Comparison of ENCODE assay signal across 8 mouse cellular contexts in the genomic region with DNA sequence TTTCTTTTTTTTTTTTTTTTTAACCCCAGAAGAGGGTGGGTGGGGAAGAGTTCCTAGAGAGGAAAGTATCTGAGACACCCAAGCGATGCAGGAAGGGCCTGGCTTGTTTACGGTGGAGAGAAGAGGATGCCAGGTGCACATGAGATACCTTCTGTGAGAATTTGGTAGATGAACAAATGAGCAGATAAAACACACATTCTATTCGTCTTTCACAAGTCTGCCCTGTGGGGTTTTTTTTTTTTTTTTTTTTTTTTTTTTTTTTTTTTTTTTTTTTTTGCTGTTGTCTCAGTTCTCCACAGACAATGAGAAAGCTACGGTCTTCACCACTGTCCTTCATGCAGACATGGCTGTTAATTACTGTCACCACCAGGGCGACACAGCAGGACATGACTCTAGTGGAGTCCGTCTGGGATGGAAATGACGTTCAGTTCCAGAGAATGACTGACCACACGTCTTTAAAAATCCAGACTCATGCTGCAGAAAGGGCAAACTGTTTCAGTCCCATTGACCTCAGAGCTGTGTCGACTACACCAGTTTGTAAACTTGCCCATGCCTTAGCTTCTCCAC.
DNase-seq lines count a peak whose midpoint lies in the region; ATAC-seq lines count a peak whose summit lies in the region.

No protein-coding gene starts in this region.

- no peak overlapping the region for H3K9ac ChIP-seq in forebrain, embryonic 16.5 days (replicated peaks; ENCODE audit: low read depth, low read length)
- H3K9ac ChIP-seq in midbrain, embryonic 11.5 days (ENCODE audit: low read length) = no peak overlapping the region

- 17% methylated on average over 9 of the region's 9 CpGs for WGBS in heart, embryonic 10.5 days
- WGBS in forebrain, embryonic 16.5 days = 13% methylated on average over 9 of the region's 9 CpGs
- WGBS in midbrain, embryonic 11.5 days = 18% methylated on average over 9 of the region's 9 CpGs

- intact Hi-C loops in heart, postnatal 14 days (cut with DNase I) = loop anchor here (1.0 to 5.0 kb wide), 3 partner anchors 234 to 363 kb away; no protein-coding TSS in a partner anchor
- intact Hi-C loops in left cerebral cortex, postnatal 14 days (cut with DNase I) = loop anchor here (2.0 to 5.0 kb wide), 3 partner anchors 234 to 364 kb away; a partner anchor contains a TSS

- no peak for ATAC-seq in forebrain, embryonic 16.5 days
- ATAC-seq in midbrain, embryonic 11.5 days (ENCODE audit: low FRiP score) = 0 out of 2 replicates have a peak, but pooled peaks have one; percentile 61
- ATAC-seq in megakaryocyte-erythroid progenitor cell, adult 5-6 weeks (replicated peaks; ENCODE audit: low FRiP score, low TSS enrichment, poor library complexity, severe bottlenecking) = no peak

- no peak overlapping the region for H3K27ac ChIP-seq in heart, embryonic 10.5 days
- H3K27ac ChIP-seq in forebrain, embryonic 16.5 days (ENCODE audit: low read length) = no peak overlapping the region
- no peak overlapping the region for H3K27ac ChIP-seq in midbrain, embryonic 11.5 days (ENCODE audit: low read depth, low read length)

- peak overlapping the region; percentile 49 for H3K4me3 ChIP-seq in heart, embryonic 10.5 days
- H3K4me3 ChIP-seq in forebrain, embryonic 16.5 days (replicated peaks; ENCODE audit: low read length) = peak overlapping the region; percentile 40
- peak overlapping the region; percentile 2 for H3K4me3 ChIP-seq in midbrain, embryonic 11.5 days (ENCODE audit: low read depth, low read length)

- no peaks in the 10 kb centered on the region for H3K27me3 ChIP-seq in heart, embryonic 10.5 days (ENCODE audit: insufficient read depth, poor library complexity, severe bottlenecking)
- H3K27me3 ChIP-seq in forebrain, embryonic 16.5 days (replicated peaks; ENCODE audit: control insufficient read depth, insufficient read depth, low read length) = peaks cover 7% of the 10 kb centered on the region
- H3K27me3 ChIP-seq in midbrain, embryonic 11.5 days (ENCODE audit: control insufficient read depth, insufficient read depth, low read length) = no peaks in the 10 kb centered on the region

- 0 out of 2 replicates have a peak, but pooled peaks cover 3% of the 10 kb centered on the region for H3K4me1 ChIP-seq in heart, embryonic 10.5 days
- peaks cover 10% of the 10 kb centered on the region for H3K4me1 ChIP-seq in forebrain, embryonic 16.5 days (replicated peaks; ENCODE audit: control insufficient read depth, insufficient read depth, low read length)
- no peaks in the 10 kb centered on the region for H3K4me1 ChIP-seq in midbrain, embryonic 11.5 days (ENCODE audit: control insufficient read depth, insufficient read depth, low read length)

- peak overlapping the region; percentile 68 for H3K4me2 ChIP-seq in forebrain, embryonic 16.5 days (ENCODE audit: low read length)
- peak overlapping the region; percentile 21 for H3K4me2 ChIP-seq in midbrain, embryonic 11.5 days

- H3K36me3 ChIP-seq in heart, embryonic 10.5 days = no peaks in the 10 kb centered on the region
- no peaks in the 10 kb centered on the region for H3K36me3 ChIP-seq in forebrain, embryonic 16.5 days (ENCODE audit: control insufficient read depth, insufficient read depth)
- no peaks in the 10 kb centered on the region for H3K36me3 ChIP-seq in midbrain, embryonic 11.5 days (ENCODE audit: control insufficient read depth, insufficient read depth, low read length)

- H3K9me3 ChIP-seq in heart, embryonic 10.5 days = no peaks in the 10 kb centered on the region
- no peaks in the 10 kb centered on the region for H3K9me3 ChIP-seq in forebrain, embryonic 16.5 days (ENCODE audit: control insufficient read depth, low read length)
- H3K9me3 ChIP-seq in midbrain, embryonic 11.5 days (ENCODE audit: control insufficient read depth, low read length) = no peaks in the 10 kb centered on the region

- no peak for DNase-seq in heart, embryonic 10.5 days (ENCODE audit: low spot score)
- DNase-seq in heart, postnatal 14 days = no peak
- DNase-seq in ES-CJ7 (ENCODE audit: low read depth, low spot score) = peak; percentile 8
- peak; percentile 84 for DNase-seq in midbrain, embryonic 11.5 days (ENCODE audit: low spot score, missing footprints)
- DNase-seq in left cerebral cortex, postnatal 14 days (ENCODE audit: low spot score in 2 of 2) = no peak
- DNase-seq in urinary bladder, postnatal 14 days (ENCODE audit: low spot score) = no peak

Comparison
In these comparisons a context has a peak if more than half of its experiments do, and no peak if none do; other contexts are left out.
1. DNase-seq: peak in ES-CJ7 (single experiment) and midbrain, embryonic 11.5 days (single experiment); none in heart, embryonic 10.5 days (single experiment), heart, postnatal 14 days (0 of 2), left cerebral cortex, postnatal 14 days (0 of 2) and urinary bladder, postnatal 14 days (single experiment).
2. Peak in every context shown above with its lines, with median percentiles within 50 percentile points of each other: H3K4me3 ChIP-seq.